Mouse (Mus musculus): ENCODE measurements around the gene Rtbdn. TPM values are rescaled to one million over a fixed set of nuclear protein-coding genes. Genes with fewer than 3 reads are reported as not detected.

Gene Rtbdn
- polyA plus RNA-seq, 1 experiment: 0.13 TPM

GRCm38 (mm10) chr8:84930582-84930981 lies 16.2 kb upstream of the Rtbdn start:
- 90% methylated on average over 13 of the region's 13 CpGs for whole genome bisulfite sequencing
- H3K27me3 ChIP-seq (ENCODE audit: control insufficient read depth, insufficient read depth, low read length): peaks cover 15% of the 10 kb centered on the region
- DNase-seq: no peak

GRCm38 (mm10) chr8:84933767-84934559 lies 12.8 kb upstream of the Rtbdn start:
- no peak overlapping the region for H3K27ac ChIP-seq (ENCODE audit: control insufficient read depth, insufficient read depth, low read length)
- H3K36me3 ChIP-seq (ENCODE audit: control insufficient read depth, insufficient read depth, low read length): no peaks in the 10 kb centered on the region
- no peak for DNase-seq
- peaks cover 26% of the 10 kb centered on the region for H3K27me3 ChIP-seq (ENCODE audit: control insufficient read depth, insufficient read depth, low read length)
- TF ChIP-seq POLR2A (IDR thresholded peaks at IDR 0.05; ENCODE audit: control insufficient read depth, extremely low read depth, insufficient read depth, low read length, poor library complexity): no peak
- TF ChIP-seq CTCF (IDR thresholded peaks at IDR 0.05; ENCODE audit: borderline replicate concordance, control insufficient read depth, extremely low read depth, insufficient read depth, low read length, poor library complexity): no peak
- H3K4me3 ChIP-seq (ENCODE audit: control insufficient read depth, insufficient read depth, low read length): no peak overlapping the region
- 74% methylated on average over 16 of the region's 16 CpGs for WGBS
- H3K4me1 ChIP-seq (replicated peaks; ENCODE audit: control insufficient read depth, insufficient read depth, low read length): no peaks in the 10 kb centered on the region; the same call in 1 of the 2 replicates

More at GRCm38 (mm10) chr8:84930582-84930981, 16.2 kb upstream of the Rtbdn start:
- Histone ChIP-seq H3K4me3 (ENCODE audit: control insufficient read depth, insufficient read depth, low read length) (no peak overlapping the region), H3K36me3 (ENCODE audit: control insufficient read depth, insufficient read depth, low read length) (no peaks in the 10 kb centered on the region), H3K4me1 (replicated peaks; ENCODE audit: control insufficient read depth, insufficient read depth, low read length) (no peaks in the 10 kb centered on the region), H3K27ac (ENCODE audit: control insufficient read depth, insufficient read depth, low read length) (no peak overlapping the region)
- no peak for TF ChIP-seq POLR2A (IDR thresholded peaks at IDR 0.05; ENCODE audit: control insufficient read depth, extremely low read depth, insufficient read depth, low read length, poor library complexity)
- TF ChIP-seq CTCF (IDR thresholded peaks at IDR 0.05; ENCODE audit: borderline replicate concordance, control insufficient read depth, extremely low read depth, insufficient read depth, low read length, poor library complexity): no peak

GRCm38 (mm10) chr8:84934860-84935259 lies 11.9 kb upstream of the Rtbdn start:
- no peak for DNase-seq
- H3K36me3 ChIP-seq (ENCODE audit: control insufficient read depth, insufficient read depth, low read length): no peaks in the 10 kb centered on the region
- TF ChIP-seq POLR2A (IDR thresholded peaks at IDR 0.05; ENCODE audit: control insufficient read depth, extremely low read depth, insufficient read depth, low read length, poor library complexity) (no peak), CTCF (IDR thresholded peaks at IDR 0.05; ENCODE audit: borderline replicate concordance, control insufficient read depth, extremely low read depth, insufficient read depth, low read length, poor library complexity) (no peak)
- H3K4me1 ChIP-seq (replicated peaks; ENCODE audit: control insufficient read depth, insufficient read depth, low read length): no peaks in the 10 kb centered on the region; the same call in 1 of the 2 replicates
- peaks cover 23% of the 10 kb centered on the region for H3K27me3 ChIP-seq (ENCODE audit: control insufficient read depth, insufficient read depth, low read length)
- no peak overlapping the region for H3K27ac ChIP-seq (ENCODE audit: control insufficient read depth, insufficient read depth, low read length)
- no peak overlapping the region for H3K4me3 ChIP-seq (ENCODE audit: control insufficient read depth, insufficient read depth, low read length)
- WGBS: 4% methylated on average over 15 of the region's 15 CpGs

- Histone ChIP-seq H3K4me3 (ENCODE audit: control insufficient read depth, insufficient read depth, low read length) (no peak overlapping the region), H3K36me3 (ENCODE audit: control insufficient read depth, insufficient read depth, low read length) (no peaks in the 10 kb centered on the region), H3K4me1 (replicated peaks; ENCODE audit: control insufficient read depth, insufficient read depth, low read length) (no peaks in the 10 kb centered on the region; the same call in 1 of the 2 replicates), H3K27ac (ENCODE audit: control insufficient read depth, insufficient read depth, low read length) (no peak overlapping the region), H3K27me3 (ENCODE audit: control insufficient read depth, insufficient read depth, low read length) (peaks cover 23% of the 10 kb centered on the region)
- no peak for DNase-seq
- TF ChIP-seq POLR2A (IDR thresholded peaks at IDR 0.05; ENCODE audit: control insufficient read depth, extremely low read depth, insufficient read depth, low read length, poor library complexity) (no peak), CTCF (IDR thresholded peaks at IDR 0.05; ENCODE audit: borderline replicate concordance, control insufficient read depth, extremely low read depth, insufficient read depth, low read length, poor library complexity) (no peak)
- WGBS: 6% methylated on average over 14 of the region's 14 CpGs
These were observed 11.3 kb upstream of the Rtbdn start for GRCm38 (mm10) chr8:84935489-84935888.

- peaks cover 23% of the 10 kb centered on the region for H3K27me3 ChIP-seq (ENCODE audit: control insufficient read depth, insufficient read depth, low read length)
- H3K36me3 ChIP-seq (ENCODE audit: control insufficient read depth, insufficient read depth, low read length): no peaks in the 10 kb centered on the region
- H3K4me1 ChIP-seq (replicated peaks; ENCODE audit: control insufficient read depth, insufficient read depth, low read length): no peaks in the 10 kb centered on the region; the same call in 1 of the 2 replicates
- no peak overlapping the region for H3K4me3 ChIP-seq (ENCODE audit: control insufficient read depth, insufficient read depth, low read length)
- no peak overlapping the region for H3K27ac ChIP-seq (ENCODE audit: control insufficient read depth, insufficient read depth, low read length)
- WGBS: 26% methylated on average over 23 of the region's 23 CpGs
- TF ChIP-seq POLR2A (IDR thresholded peaks at IDR 0.05; ENCODE audit: control insufficient read depth, extremely low read depth, insufficient read depth, low read length, poor library complexity): no peak
- no peak for TF ChIP-seq CTCF (IDR thresholded peaks at IDR 0.05; ENCODE audit: borderline replicate concordance, control insufficient read depth, extremely low read depth, insufficient read depth, low read length, poor library complexity)
- DNase-seq: no peak
These were observed 10.5 kb upstream of the Rtbdn start for GRCm38 (mm10) chr8:84936041-84936961.

- Histone ChIP-seq H3K4me3 (ENCODE audit: control insufficient read depth, insufficient read depth, low read length) (peak within 1 kb of the TSS; percentile 25), H3K4me1 (replicated peaks; ENCODE audit: control insufficient read depth, insufficient read depth, low read length) (no peaks in the 10 kb centered on the region; the same call in 1 of the 2 replicates), H3K36me3 (ENCODE audit: control insufficient read depth, insufficient read depth, low read length) (no peaks in the 10 kb centered on the region), H3K27me3 (ENCODE audit: control insufficient read depth, insufficient read depth, low read length) (peaks cover 23% of the 10 kb centered on the region), H3K27ac (ENCODE audit: control insufficient read depth, insufficient read depth, low read length) (no peak within 1 kb of the TSS)
- peak; percentile 51 for DNase-seq
- TF ChIP-seq CTCF (IDR thresholded peaks at IDR 0.05; ENCODE audit: borderline replicate concordance, control insufficient read depth, extremely low read depth, insufficient read depth, low read length, poor library complexity) (0 out of 2 replicates have a peak, but pooled peaks have one; percentile 60), POLR2A (IDR thresholded peaks at IDR 0.05; ENCODE audit: control insufficient read depth, extremely low read depth, insufficient read depth, low read length, poor library complexity) (no peak)
- WGBS: 1% methylated on average over 49 of the region's 50 CpGs
These were observed 9.7 kb upstream of the Rtbdn start, which contains the start of gene Mast1 for GRCm38 (mm10) chr8:84936962-84937546. Gene Mast1, minus strand, starts transcription at chr8:84937359.

Measured in thymus, adult 2 months (tissue).